Mouse (Mus musculus): ENCODE data around the gene Olfr341. TPM values are rescaled to one million over a fixed set of nuclear protein-coding genes. Genes with fewer than 3 reads are reported as not detected.

The Olfr341 gene
- not detected for total RNA-seq (2021)

GRCm38 (mm10) chr2:36482368-36482767 is at the start of gene Olfr341:
Gene Olfr341 (minus strand): TSS chr2:36482468.
- no peak for DNase-seq (ENCODE audit: extremely low spot score in 1 of 2, low spot score in 2 of 2)
- intact Hi-C loops (cut with DNase I): no loop called here

- DNase-seq (ENCODE audit: extremely low spot score in 1 of 2, low spot score in 2 of 2): no peak
- intact Hi-C loops (cut with DNase I): no loop called here
Measured at GRCm38 (mm10) chr2:36524698-36525097, 42.4 kb upstream of the Olfr341 start, which contains the start of gene Olfr342. Gene Olfr342 (plus strand): TSS chr2:36524998.

GRCm38 (mm10) chr2:36473634-36474033 is 8.6 kb downstream of the Olfr341 start:
- no peak for DNase-seq (ENCODE audit: extremely low spot score in 1 of 2, low spot score in 2 of 2)
- intact Hi-C loops (cut with DNase I): no loop called here

GRCm38 (mm10) chr2:36452287-36452686 is 30.0 kb downstream of the Olfr341 start, which contains the start of gene Olfr340:
Gene Olfr340 (plus strand): TSS chr2:36452587.
- intact Hi-C loops (cut with DNase I): no loop called here
- no peak for DNase-seq (ENCODE audit: extremely low spot score in 1 of 2, low spot score in 2 of 2)

Other genes starting within 250 kb of the Olfr341 start
- not detected for gene Olfr338, start 108.9 kb downstream of the Olfr341 start, total RNA-seq (2021)
- gene Olfr339, start 63.5 kb downstream of the Olfr341 start, total RNA-seq (2021): not detected
- gene Olfr340, start 29.9 kb downstream of the Olfr341 start, total RNA-seq (2021): not detected
- gene Olfr342, start 42.5 kb upstream of the Olfr341 start, total RNA-seq (2021): not detected
- gene Olfr344, start 84.2 kb upstream of the Olfr341 start, total RNA-seq (2021): not detected
- not detected for gene Olfr345, start 157.6 kb upstream of the Olfr341 start, total RNA-seq (2021)
- not detected for gene Olfr346, start 203.3 kb upstream of the Olfr341 start, total RNA-seq (2021)
- not detected for gene Olfr347, start 249.4 kb upstream of the Olfr341 start, total RNA-seq (2021)

Data from left cerebral cortex, postnatal 10 days (tissue).